Mouse (Mus musculus): ENCODE data around the gene Dupd1.

- TF ChIP-seq USF1 (IDR thresholded peaks at IDR 0.05; ENCODE audit: low read depth) (no peak), CTCF (IDR thresholded peaks at IDR 0.05; ENCODE audit: control insufficient read depth, insufficient read depth, insufficient read length) (no peak), MAX (IDR thresholded peaks at IDR 0.05) (no peak), MYOG (IDR thresholded peaks at IDR 0.05; ENCODE audit: control insufficient read depth, extremely low read depth, insufficient read length) (no peak)
Measured at GRCm38 (mm10) chr14:21676223-21676622, 38.2 kb downstream of the Dupd1 start.

Measured in C2C12 (cell line).